Mouse (Mus musculus): ENCODE data around the gene Mtmr10.

DNA sequence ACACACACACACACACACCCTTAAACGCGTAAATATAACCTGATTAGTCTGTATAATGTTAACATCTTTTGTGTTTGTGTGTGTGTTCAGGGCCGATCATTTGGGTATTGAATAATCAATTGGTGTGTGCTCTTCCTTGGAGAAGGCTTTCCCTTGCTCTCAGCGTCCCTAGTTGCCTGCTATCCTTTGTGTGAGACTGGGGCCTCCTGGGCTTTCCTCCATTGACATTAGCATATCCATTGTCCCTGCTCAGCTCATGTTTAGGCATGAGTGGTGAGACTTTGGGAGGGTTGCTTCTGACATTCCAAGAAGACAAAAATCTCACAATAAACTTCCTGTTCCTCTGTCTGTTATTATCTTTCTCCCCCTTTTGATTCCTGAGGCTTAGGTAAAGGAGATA lies 15.5 kb upstream of the Mtmr10 start:
- TF ChIP-seq CTCF (conservative IDR thresholded peaks at IDR 0.05; ENCODE audit: insufficient read depth, insufficient read length, low read depth, low read length) (no peak), POLR2A (IDR thresholded peaks at IDR 0.05; ENCODE audit: low read depth, low read length) (no peak)
